Mouse (Mus musculus) ES-E14 (cell line): ENCODE results near the gene Zfp568.

Experiments used
- ZC3H11A ChIP-seq: IDR thresholded peaks from 2 replicates; pipeline ENCODE4 v1.6.1; 2012; ENCODE audit warnings: low read depth, mild to moderate bottlenecking, inconsistent platforms, low read length, borderline replicate concordance
- ZNF384 ChIP-seq: IDR thresholded peaks from 2 replicates; pipeline ENCODE4 v1.6.1; 2012; ENCODE audit warnings: low read depth, low read length, inconsistent platforms

DNA sequence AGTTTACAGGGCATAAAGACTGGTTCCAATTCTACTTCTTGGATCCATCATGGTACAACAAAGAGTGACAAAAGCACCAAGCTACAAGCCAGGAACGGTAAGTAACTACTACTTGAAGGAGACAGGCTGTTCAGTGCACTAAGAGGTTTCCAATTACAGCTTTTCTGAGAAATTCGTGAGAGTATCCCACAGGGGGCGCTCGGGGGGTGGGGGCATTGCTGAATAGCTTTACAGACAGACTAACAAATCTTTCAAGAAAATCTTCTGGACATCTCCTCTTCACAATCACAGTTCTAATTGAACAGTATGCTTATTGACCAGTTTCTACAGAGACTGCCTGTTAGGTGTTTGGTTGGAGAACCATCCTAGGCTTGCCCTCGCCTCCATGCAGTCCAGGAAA is 2.3 kb upstream of the Zfp568 start:
- no peak for TF ChIP-seq ZC3H11A
- TF ChIP-seq ZNF384: no peak
